Mouse (Mus musculus): ENCODE results near the gene Szrd1. TPM values are rescaled to one million over a fixed set of nuclear protein-coding genes. Genes with fewer than 3 reads are reported as not detected.
"Not testable (repeated sequence)": the region's sequence is repeated elsewhere in the genome, so short reads cannot be mapped to it uniquely, and the experiment has no call there.

The Szrd1 gene
- polyA plus RNA-seq, 1 experiment from 2014 or later = 17.8 TPM

DNA sequence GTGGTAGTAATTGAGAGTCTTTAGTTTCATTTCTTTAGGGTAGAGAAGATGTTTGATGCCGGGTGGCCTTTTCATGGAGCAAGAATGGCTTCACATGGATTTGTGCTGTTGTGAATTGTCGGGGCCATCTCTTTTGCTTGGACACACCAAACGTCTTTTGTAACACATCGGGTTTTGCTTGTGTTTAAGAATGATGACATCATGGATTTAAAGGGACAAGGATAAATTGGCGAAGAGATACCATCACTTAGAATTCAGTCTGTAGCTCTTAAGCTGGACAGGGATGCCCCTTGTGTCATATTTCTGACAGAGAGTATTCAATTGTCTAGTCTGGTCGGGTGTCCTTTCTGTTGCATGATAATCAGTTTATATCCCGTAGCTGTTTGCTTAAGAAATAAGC lies 9.5 kb upstream of the Szrd1 start:
- peaks cover 24% of the 10 kb centered on the region for H3K4me1 ChIP-seq (replicated peaks; ENCODE audit: control insufficient read depth, insufficient read depth, low read length)
- H3K9me3 ChIP-seq (ENCODE audit: control insufficient read depth, low read length) = no peaks in the 10 kb centered on the region
- H3K27ac ChIP-seq = peak overlapping the region; percentile 93; the same call in 1 of the 2 replicates
- peak overlapping the region; percentile 99 for H3K9ac ChIP-seq
- DNase-seq (ENCODE audit: low spot score) (no peak), ATAC-seq (ENCODE audit: low FRiP score) (no peak)
- no peaks in the 10 kb centered on the region for H3K27me3 ChIP-seq (ENCODE audit: control insufficient read depth, insufficient read depth, low read length)
- H3K4me2 ChIP-seq (replicated peaks) = peak overlapping the region; percentile 84
- H3K36me3 ChIP-seq (replicated peaks; ENCODE audit: control insufficient read depth, insufficient read depth) = no peaks in the 10 kb centered on the region
- H3K4me3 ChIP-seq (replicated peaks; ENCODE audit: low read length) = peak overlapping the region; percentile 99
- WGBS = 14% methylated on average over 7 of the region's 7 CpGs

GRCm38 (mm10) chr4:141148009-141148801 lies 8.6 kb upstream of the Szrd1 start:
- Histone ChIP-seq H3K9ac (peak overlapping the region; percentile 99), H3K9me3 (ENCODE audit: control insufficient read depth, low read length) (no peaks in the 10 kb centered on the region)
- WGBS = under 1% methylated on average over 58 of the region's 66 CpGs

GRCm38 (mm10) chr4:141147112-141148008 lies 7.8 kb upstream of the Szrd1 start, which contains the start of gene Fbxo42:
Gene Fbxo42 (plus strand): TSS chr4:141147913.
- H3K4me1 ChIP-seq (replicated peaks; ENCODE audit: control insufficient read depth, insufficient read depth, low read length) = peaks cover 24% of the 10 kb centered on the region
- DNase-seq (ENCODE audit: low spot score) (peak; percentile 99), ATAC-seq (ENCODE audit: low FRiP score) (peak; percentile 87)
- no peaks in the 10 kb centered on the region for H3K36me3 ChIP-seq (replicated peaks; ENCODE audit: control insufficient read depth, insufficient read depth)
- H3K4me2 ChIP-seq (replicated peaks) = peak within 1 kb of the TSS; percentile 84
- peak within 1 kb of the TSS; percentile 99 for H3K9ac ChIP-seq
- peak within 1 kb of the TSS; percentile 99 for H3K4me3 ChIP-seq (replicated peaks; ENCODE audit: low read length)
- 10% methylated on average over 58 of the region's 58 CpGs for WGBS
- H3K27me3 ChIP-seq (ENCODE audit: control insufficient read depth, insufficient read depth, low read length) = no peaks in the 10 kb centered on the region
- no peaks in the 10 kb centered on the region for H3K9me3 ChIP-seq (ENCODE audit: control insufficient read depth, low read length)
- H3K27ac ChIP-seq = peak within 1 kb of the TSS; percentile 93

More at GRCm38 (mm10) chr4:141148009-141148801, 8.6 kb upstream of the Szrd1 start:
- ATAC-seq (ENCODE audit: low FRiP score) (peak; percentile 83), DNase-seq (ENCODE audit: low spot score) (no peak)
- Histone ChIP-seq H3K27me3 (ENCODE audit: control insufficient read depth, insufficient read depth, low read length) (no peaks in the 10 kb centered on the region), H3K27ac (peak overlapping the region; percentile 93), H3K4me1 (replicated peaks; ENCODE audit: control insufficient read depth, insufficient read depth, low read length) (peaks cover 24% of the 10 kb centered on the region), H3K4me2 (replicated peaks) (peak overlapping the region; percentile 84), H3K4me3 (replicated peaks; ENCODE audit: low read length) (peak overlapping the region; percentile 99), H3K36me3 (replicated peaks; ENCODE audit: control insufficient read depth, insufficient read depth) (no peaks in the 10 kb centered on the region)

- Histone ChIP-seq H3K4me1 (replicated peaks; ENCODE audit: control insufficient read depth, insufficient read depth, low read length) (peaks cover 24% of the 10 kb centered on the region), H3K4me2 (replicated peaks) (peak overlapping the region; percentile 84; the same call in 1 of the 2 replicates), H3K27me3 (ENCODE audit: control insufficient read depth, insufficient read depth, low read length) (no peaks in the 10 kb centered on the region), H3K9me3 (ENCODE audit: control insufficient read depth, low read length) (no peaks in the 10 kb centered on the region), H3K36me3 (replicated peaks; ENCODE audit: control insufficient read depth, insufficient read depth) (no peaks in the 10 kb centered on the region), H3K9ac (no peak overlapping the region), H3K4me3 (replicated peaks; ENCODE audit: low read length) (no peak overlapping the region), H3K27ac (no peak overlapping the region)
- no peak for ATAC-seq (ENCODE audit: low FRiP score)
- WGBS = 96% methylated on average over 6 of the region's 6 CpGs
- no peak for DNase-seq (ENCODE audit: low spot score)
Measured at GRCm38 (mm10) chr4:141146491-141147033, 7.0 kb upstream of the Szrd1 start.

- H3K36me3 ChIP-seq (replicated peaks; ENCODE audit: control insufficient read depth, insufficient read depth); H3K27ac ChIP-seq; H3K9ac ChIP-seq; ATAC-seq (ENCODE audit: low FRiP score); H3K9me3 ChIP-seq (ENCODE audit: control insufficient read depth, low read length); H3K4me2 ChIP-seq (replicated peaks); H3K4me3 ChIP-seq (replicated peaks; ENCODE audit: low read length); H3K27me3 ChIP-seq (ENCODE audit: control insufficient read depth, insufficient read depth, low read length); DNase-seq (ENCODE audit: low spot score): not testable (repeated sequence)
- 93% methylated on average over 9 of the region's 16 CpGs for whole genome bisulfite sequencing
- H3K4me1 ChIP-seq (replicated peaks; ENCODE audit: control insufficient read depth, insufficient read depth, low read length) = peaks cover 19% of the 10 kb centered on the region
Measured at GRCm38 (mm10) chr4:141145124-141145523, 5.5 kb upstream of the Szrd1 start.

GRCm38 (mm10) chr4:141142285-141142811 lies 2.8 kb upstream of the Szrd1 start:
- Histone ChIP-seq H3K4me2 (replicated peaks) (no peak overlapping the region), H3K27ac (no peak overlapping the region), H3K9me3 (ENCODE audit: control insufficient read depth, low read length) (no peaks in the 10 kb centered on the region), H3K9ac (no peak overlapping the region), H3K4me1 (replicated peaks; ENCODE audit: control insufficient read depth, insufficient read depth, low read length) (peaks cover 20% of the 10 kb centered on the region), H3K4me3 (replicated peaks; ENCODE audit: low read length) (no peak overlapping the region), H3K36me3 (replicated peaks; ENCODE audit: control insufficient read depth, insufficient read depth) (no peaks in the 10 kb centered on the region), H3K27me3 (ENCODE audit: control insufficient read depth, insufficient read depth, low read length) (no peaks in the 10 kb centered on the region)
- DNase-seq (ENCODE audit: low spot score) = peak; percentile 82
- ATAC-seq (ENCODE audit: low FRiP score) = no peak
- 26% methylated on average over 9 of the region's 9 CpGs for WGBS

GRCm38 (mm10) chr4:141140967-141141366 lies 1.4 kb upstream of the Szrd1 start:
- Histone ChIP-seq H3K9ac (no peak overlapping the region), H3K4me1 (replicated peaks; ENCODE audit: control insufficient read depth, insufficient read depth, low read length) (peaks cover 27% of the 10 kb centered on the region), H3K27ac (no peak overlapping the region), H3K4me3 (replicated peaks; ENCODE audit: low read length) (no peak overlapping the region), H3K4me2 (replicated peaks) (no peak overlapping the region), H3K27me3 (ENCODE audit: control insufficient read depth, insufficient read depth, low read length) (no peaks in the 10 kb centered on the region), H3K9me3 (ENCODE audit: control insufficient read depth, low read length) (no peaks in the 10 kb centered on the region), H3K36me3 (replicated peaks; ENCODE audit: control insufficient read depth, insufficient read depth) (no peaks in the 10 kb centered on the region)
- no peak for ATAC-seq (ENCODE audit: low FRiP score)
- DNase-seq (ENCODE audit: low spot score) = no peak
- WGBS = 87% methylated on average over 6 of the region's 6 CpGs

DNA sequence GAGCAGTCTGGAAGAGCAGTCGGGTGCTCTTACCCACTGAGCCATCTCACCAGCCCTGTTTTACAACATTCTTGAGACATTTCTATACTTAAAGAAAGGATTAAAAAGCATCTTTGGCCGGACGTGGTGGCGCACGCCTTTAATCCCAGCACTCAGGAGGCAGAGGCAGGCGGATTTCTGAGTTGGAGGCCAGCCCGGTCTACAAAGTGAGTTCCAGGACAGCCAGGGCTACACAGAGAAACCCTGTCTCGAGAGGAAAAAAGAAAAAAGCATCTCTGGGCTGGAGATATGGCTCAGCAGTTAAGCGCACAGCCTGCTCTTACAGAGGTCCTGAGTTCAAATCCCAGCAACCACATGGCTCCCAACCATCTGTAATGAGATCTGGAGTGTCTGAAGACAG lies 779 bp upstream of the Szrd1 start:
- not testable (repeated sequence) for H3K27me3 ChIP-seq (ENCODE audit: control insufficient read depth, insufficient read depth, low read length); ATAC-seq (ENCODE audit: low FRiP score); H3K27ac ChIP-seq; H3K9ac ChIP-seq; H3K4me3 ChIP-seq (replicated peaks; ENCODE audit: low read length); H3K36me3 ChIP-seq (replicated peaks; ENCODE audit: control insufficient read depth, insufficient read depth); H3K4me2 ChIP-seq (replicated peaks); DNase-seq (ENCODE audit: low spot score); H3K9me3 ChIP-seq (ENCODE audit: control insufficient read depth, low read length)
- H3K4me1 ChIP-seq (replicated peaks; ENCODE audit: control insufficient read depth, insufficient read depth, low read length) = peaks cover 27% of the 10 kb centered on the region
- WGBS = 89% methylated on average over 9 of the region's 9 CpGs

Data from hindbrain, embryonic 14.5 days (tissue).